Mouse (Mus musculus) yolk sac, embryonic 10.5 days (tissue): ENCODE results near the gene Lax1.
A peak's percentile ranks its signal among the peaks of the same experiment; 100 is the strongest.
"Not testable (repeated sequence)": the region's sequence is repeated elsewhere in the genome, so short reads cannot be mapped to it uniquely, and the experiment has no call there.

Experiments
- DNase-seq: peaks from one replicate; pipeline ENCODE4 v3.0.0-alpha.2; 2017; ENCODE audit warnings: low spot score

The Lax1 gene

GRCm38 (mm10) chr1:133688301-133688700 is 1.6 kb downstream of the Lax1 start:
- DNase-seq: no peak

GRCm38 (mm10) chr1:133685749-133686519 is 4.0 kb downstream of the Lax1 start:
- DNase-seq: peak; percentile 83

DNA sequence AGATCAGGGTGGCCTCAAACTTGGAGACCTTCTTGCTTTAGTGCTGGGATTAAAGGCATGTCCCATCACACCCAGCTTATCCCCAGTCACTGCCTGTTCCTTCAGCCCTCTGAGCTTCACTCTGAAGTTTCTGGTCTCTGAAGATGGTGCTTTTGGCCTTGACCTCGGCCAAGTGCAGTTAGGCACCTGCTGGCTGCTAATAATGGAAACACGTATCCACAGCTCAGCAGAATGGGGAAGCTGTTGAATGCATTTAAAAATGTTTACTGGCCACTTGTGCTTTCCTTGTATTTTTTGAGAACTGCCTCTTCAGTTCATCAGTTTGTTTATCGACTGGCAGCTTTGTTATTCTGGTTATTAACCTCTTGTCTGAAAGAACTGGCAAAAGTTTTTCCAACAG is 18.1 kb downstream of the Lax1 start:
- DNase-seq: no peak

- DNase-seq: no peak
Observed at GRCm38 (mm10) chr1:133671266-133671665, 18.6 kb downstream of the Lax1 start.

DNA sequence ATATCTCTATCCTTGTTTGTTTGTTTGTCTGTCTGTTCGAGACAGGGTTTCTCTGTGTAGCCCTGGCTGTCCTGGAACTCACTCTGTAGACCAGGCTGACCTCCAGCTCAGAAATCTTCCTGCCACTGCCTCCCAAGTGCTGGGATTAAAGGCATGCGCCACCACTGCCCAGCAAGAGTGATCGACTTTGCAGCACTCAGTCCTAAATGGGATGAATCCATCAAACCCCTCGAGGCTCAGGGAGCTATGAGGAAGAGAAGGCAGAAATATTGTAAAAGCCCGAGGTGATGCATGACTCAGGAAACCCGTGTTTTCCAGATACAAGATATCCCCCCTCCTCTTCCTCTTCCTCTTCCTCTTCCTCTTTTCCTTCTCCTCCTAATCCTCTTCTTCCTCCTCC is 19.1 kb downstream of the Lax1 start:
- DNase-seq: no peak

- DNase-seq: peak; percentile 47
Observed at GRCm38 (mm10) chr1:133670190-133670589, 19.7 kb downstream of the Lax1 start.

GRCm38 (mm10) chr1:133668618-133669017 is 21.3 kb downstream of the Lax1 start:
- no peak for DNase-seq

- DNase-seq: no peak
Observed at GRCm38 (mm10) chr1:133667721-133668120, 22.2 kb downstream of the Lax1 start.

DNA sequence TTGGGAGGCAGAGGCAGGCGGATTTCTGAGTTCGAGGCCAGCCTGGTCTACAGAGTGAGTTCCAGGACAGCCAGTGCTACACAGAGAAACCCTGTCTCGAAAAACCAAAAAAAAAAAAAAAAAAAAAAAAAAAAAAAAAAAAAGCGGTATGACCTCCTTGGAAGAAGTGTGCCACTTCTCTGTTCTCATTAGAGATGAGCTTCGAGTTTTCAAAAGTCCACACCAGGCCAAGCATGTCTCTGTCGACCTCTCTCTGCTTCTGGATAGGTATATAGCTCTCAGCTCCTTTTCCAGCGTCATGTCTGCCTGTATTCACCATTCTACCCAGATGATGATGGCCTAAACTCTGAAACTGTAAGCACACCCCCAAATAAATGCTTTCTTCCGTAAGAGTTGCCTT is 24.2 kb downstream of the Lax1 start:
- not testable (repeated sequence) for DNase-seq

DNA sequence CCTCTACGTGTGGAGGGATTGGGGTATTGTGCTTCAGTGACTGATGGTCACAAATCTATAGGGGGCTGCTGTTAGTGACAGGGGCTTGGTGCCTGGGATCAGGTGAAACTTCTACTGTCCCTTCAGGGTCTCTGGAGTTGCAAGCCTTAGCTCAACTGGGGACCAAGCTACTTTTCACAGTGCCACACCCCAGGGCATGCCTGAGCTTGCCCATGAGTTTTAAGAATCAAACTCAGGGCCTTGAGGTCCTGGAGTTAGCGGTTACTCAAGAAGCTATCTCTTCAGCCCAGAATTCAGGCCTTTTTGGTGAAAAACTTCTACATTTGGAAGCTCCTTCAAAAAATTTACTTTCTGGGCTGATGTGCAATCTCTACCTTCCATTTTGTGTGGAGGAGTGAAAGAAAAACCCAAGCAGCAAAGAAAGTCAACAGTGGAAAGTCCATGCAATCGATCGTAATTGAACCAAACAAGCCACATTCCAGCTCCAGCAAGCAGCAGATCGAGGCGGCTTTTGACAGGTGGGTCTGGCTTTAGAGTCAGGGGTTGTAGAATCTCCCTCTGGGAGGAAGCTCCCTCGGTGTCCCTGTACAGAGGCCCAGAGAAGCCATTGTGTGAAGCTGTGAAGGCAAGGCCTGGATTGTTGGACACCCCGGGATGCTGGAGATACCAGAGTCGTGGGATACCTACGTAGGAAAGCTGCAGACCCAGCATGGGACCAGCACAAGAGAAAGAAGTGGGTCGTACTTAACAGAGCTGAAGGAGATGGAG is 25.5 kb downstream of the Lax1 start:
- DNase-seq: peak; percentile 47

GRCm38 (mm10) chr1:133663427-133663826 is 26.5 kb downstream of the Lax1 start:
- no peak for DNase-seq

DNA sequence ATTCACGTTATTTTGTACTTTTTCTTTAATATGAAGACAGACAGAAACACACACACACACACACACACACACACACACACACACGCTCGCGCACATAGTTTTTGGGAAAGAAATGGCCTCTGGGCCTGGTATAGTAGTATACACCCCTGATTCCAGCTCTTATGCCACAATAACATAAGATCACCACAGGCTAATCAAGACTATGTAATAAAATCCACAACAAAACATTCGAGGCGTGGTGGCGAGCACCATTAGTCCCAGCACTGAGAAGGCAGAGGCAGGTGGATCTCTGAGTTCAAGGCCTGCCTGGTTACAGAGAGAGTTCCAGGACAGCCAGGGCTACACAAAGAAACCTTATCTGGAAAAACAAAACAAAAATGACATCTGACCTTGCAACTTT is 27.0 kb downstream of the Lax1 start:
- no peak for DNase-seq

GRCm38 (mm10) chr1:133661203-133661933 is 28.5 kb downstream of the Lax1 start, which contains the start of gene Gm38394:
Gene Gm38394 (minus strand): TSS chr1:133661318.
- DNase-seq: peak; percentile 93

DNA sequence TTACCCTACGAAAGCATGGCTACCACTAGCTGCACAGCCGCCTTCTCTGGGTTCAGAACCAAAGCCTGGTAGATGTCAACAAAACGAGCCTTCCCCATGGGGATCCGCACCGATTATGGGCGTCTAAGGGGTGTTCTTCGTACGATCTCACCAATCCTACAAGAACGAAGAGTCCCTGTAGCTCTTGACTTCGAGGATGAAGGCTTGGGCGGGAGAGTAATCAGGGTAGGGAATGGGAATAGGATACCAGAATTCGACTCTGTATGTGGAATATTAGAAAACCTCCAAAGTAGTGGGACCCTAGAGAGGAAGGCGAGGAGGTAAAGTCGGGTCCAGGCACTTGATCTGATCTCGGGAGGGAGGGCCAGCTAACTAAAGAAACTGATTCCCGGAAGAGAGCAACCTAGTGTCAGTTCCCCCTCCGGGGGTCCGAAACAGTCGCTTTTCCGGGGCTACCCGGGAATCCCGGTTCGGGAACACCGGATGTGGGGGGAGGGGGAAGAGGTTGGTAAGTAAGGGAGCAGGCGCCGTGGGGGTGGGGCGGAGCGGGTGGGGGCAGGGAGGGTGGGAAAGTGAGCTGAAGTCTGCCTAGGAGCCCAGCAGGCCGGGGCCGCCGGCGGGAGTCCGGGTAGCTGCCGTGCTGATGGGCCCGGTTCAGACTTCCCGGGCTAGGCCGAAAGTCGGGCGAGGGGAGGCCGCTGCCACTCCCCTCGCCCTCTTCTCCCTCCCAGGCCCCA is 29.3 kb downstream of the Lax1 start, which contains the start of gene Zbed6:
Zbed6 (minus strand) TSS at position 420 of the 737 bp plus-strand sequence.
- DNase-seq: peak; percentile 86

GRCm38 (mm10) chr1:133658878-133659277 is 31.0 kb downstream of the Lax1 start:
- DNase-seq: no peak

- DNase-seq: no peak
Observed at GRCm38 (mm10) chr1:133656811-133657210, 33.1 kb downstream of the Lax1 start.

GRCm38 (mm10) chr1:133653033-133653432 is 36.9 kb downstream of the Lax1 start:
- no peak for DNase-seq

DNA sequence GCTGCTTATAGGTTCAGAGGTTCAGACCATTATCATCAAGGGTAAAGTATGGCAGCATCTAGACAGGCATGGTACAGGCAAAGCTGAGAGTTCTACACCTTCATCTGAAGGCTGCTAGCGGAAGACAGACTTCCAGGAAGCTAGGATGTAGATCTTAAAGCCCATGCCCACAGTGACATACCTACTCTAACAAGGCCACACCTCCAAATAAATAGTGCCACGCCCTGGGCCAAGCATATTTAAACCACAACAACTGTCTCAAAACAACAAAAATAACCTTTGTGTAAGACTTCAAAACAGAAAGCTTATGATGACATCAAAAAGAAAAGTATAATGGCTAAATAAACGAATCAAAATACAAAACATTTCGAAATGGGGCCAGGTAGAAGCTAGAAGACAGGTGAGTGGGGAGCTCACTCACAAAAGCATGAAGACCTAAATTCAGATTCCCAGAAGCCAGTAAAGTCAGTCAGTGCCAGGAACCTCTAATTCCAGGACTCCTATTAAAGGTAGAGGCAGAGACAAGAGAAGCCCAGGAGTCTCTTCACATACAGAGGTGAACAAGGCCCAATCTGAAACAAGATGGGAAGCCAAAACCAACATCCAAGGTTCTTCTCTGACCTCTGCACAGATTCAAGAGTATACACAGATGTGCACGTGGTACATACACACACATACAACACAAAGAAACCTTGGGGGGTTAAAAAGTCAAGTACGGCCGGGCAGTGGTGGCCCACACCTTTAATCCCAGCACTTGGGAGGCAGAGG is 39.4 kb downstream of the Lax1 start:
- no peak for DNase-seq

GRCm38 (mm10) chr1:133645652-133646051 is 44.3 kb downstream of the Lax1 start:
- DNase-seq: no peak

DNA sequence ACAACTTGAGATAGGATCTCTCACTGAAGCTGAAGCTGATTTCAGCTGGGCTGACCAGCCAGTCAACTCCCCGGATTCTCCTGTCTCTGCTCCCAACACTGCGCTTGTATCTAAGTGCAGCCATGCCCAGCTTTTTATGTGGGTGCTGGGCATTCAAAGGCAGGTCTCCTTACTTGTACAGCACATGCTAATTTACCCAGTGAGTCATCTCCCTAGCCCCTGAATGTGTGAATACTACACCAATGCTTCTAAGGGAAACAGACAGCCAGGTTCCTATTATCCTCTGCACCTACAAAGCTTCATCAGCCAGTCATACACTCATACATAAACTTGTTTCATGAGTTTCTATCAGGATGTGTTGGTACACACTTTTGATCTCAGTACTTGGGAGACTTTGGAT is 48.7 kb downstream of the Lax1 start:
- no peak for DNase-seq

GRCm38 (mm10) chr1:133638517-133638916 is 51.4 kb downstream of the Lax1 start:
- DNase-seq: no peak
